Mouse (Mus musculus) cortical plate, adult 2 months (tissue): ENCODE data around the gene Wdr25.

Source experiments
- CTCF ChIP-seq: fragments of 200-500 bp; IDR thresholded peaks from 2 replicates; pipeline ENCODE4 v1.5.1; 2011; ENCODE audit warnings: mild to moderate bottlenecking, control low read depth, low read length; ENCODE audit not compliant: insufficient read depth; ENCODE audit errors: extremely low read depth
- POLR2A ChIP-seq: fragments of 200-500 bp; IDR thresholded peaks from 2 replicates; pipeline ENCODE4 v1.6.1; 2011; ENCODE audit warnings: mild to moderate bottlenecking, low read length, control low read depth; ENCODE audit not compliant: insufficient read depth; ENCODE audit errors: extremely low read depth

DNA sequence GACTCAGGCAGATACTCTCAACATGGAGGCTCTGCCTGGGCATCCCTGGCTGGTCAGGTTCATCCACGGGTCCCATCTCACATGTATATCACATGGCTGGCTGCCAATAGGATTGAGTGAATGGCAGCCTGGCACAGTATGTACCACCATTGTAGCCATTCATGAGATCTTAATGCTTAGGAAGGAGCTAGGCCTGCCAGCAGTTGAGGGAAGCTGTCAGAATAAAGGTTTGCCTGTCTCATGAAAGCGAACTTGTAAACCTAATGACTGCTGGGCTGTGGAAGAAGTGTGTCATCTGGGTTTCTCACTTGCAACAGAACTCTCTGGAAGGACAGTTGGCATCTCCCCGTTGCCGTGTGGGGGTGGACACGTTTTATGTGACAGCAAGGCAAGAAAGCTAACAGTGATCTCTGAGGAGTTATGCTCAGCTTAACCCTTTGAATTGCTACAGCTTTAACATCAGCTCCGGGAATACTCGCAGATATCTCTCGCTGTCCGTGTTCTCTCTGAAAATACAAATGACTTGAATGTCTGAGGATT lies 59.6 kb downstream of the Wdr25 start:
- TF ChIP-seq CTCF, result no peak
- no peak for TF ChIP-seq POLR2A
